Mouse (Mus musculus) MEL (cell line): ENCODE results near the gene Zfp462. TPM values are rescaled to one million over a fixed set of nuclear protein-coding genes. Genes with fewer than 3 reads are reported as not detected.

ENCODE experiments used
- DNase-seq: peaks from one replicate; pipeline ENCODE4 v3.0.0; 2011; ENCODE audit warnings: low read depth, low spot score
- H3K27ac ChIP-seq: 2 replicates; pipeline ENCODE4 v1.5.1; 2012; ENCODE audit warnings: low read depth, mild to moderate bottlenecking, control low read depth, low read length, moderate library complexity; ENCODE audit not compliant: control insufficient read depth
- H3K27me3 ChIP-seq, 2 experiments: fragments of 150-350 bp in 1 of 2; sonication (generic) in 1 of 2; 2 replicates each; pipeline ENCODE4 v1.6.1; 2012; ENCODE audit warnings: low read length in 2 of 2, mild to moderate bottlenecking in 2 of 2, improper control_type of control experiment in 1 of 2, moderate library complexity in 1 of 2; ENCODE audit not compliant: insufficient read depth in 2 of 2, control insufficient read depth in 1 of 2
- H3K36me3 ChIP-seq, 2 experiments: 2 replicates each; pipeline ENCODE4 v1.6.1; 2012 to 2014; ENCODE audit warnings: low read length in 2 of 2, improper control_type of control experiment in 1 of 2, inconsistent platforms in 1 of 2, mild to moderate bottlenecking in 1 of 2; ENCODE audit not compliant: insufficient read depth in 2 of 2, control insufficient read depth in 1 of 2
- H3K4me1 ChIP-seq, 2 experiments: fragments of 150-350 bp in 1 of 2; sonication (generic) in 1 of 2; 2 replicates each; pipeline ENCODE4 v1.6.1; 2012; ENCODE audit warnings: low read length in 2 of 2, improper control_type of control experiment in 1 of 2, mild to moderate bottlenecking in 1 of 2; ENCODE audit not compliant: insufficient read depth in 2 of 2, control insufficient read depth in 1 of 2
- H3K4me3 ChIP-seq, 2 experiments: fragments of 150-350 bp in 1 of 2; sonication (generic) in 1 of 2; 2 replicates each; pipeline ENCODE4 v1.5.1; 2012; ENCODE audit warnings: low read depth in 2 of 2, low read length in 2 of 2, mild to moderate bottlenecking in 2 of 2, moderate library complexity in 2 of 2, control low read depth in 1 of 2, improper control_type of control experiment in 1 of 2; ENCODE audit not compliant: control insufficient read depth in 1 of 2, insufficient read depth in 1 of 2
- H3K79me2 ChIP-seq: 2 replicates; pipeline ENCODE4 v1.6.1; 2012; ENCODE audit warnings: mild to moderate bottlenecking, low read length, moderate library complexity; ENCODE audit not compliant: control insufficient read depth, poor library complexity, insufficient read depth
- H3K9ac ChIP-seq: 2 replicates; pipeline ENCODE4 v1.6.1; 2012; ENCODE audit warnings: low read depth, mild to moderate bottlenecking, control low read depth, low read length, moderate library complexity; ENCODE audit not compliant: control insufficient read depth, poor library complexity, severe bottlenecking
- H3K9me3 ChIP-seq: fragments of 150-350 bp; sonication (generic); replicated peaks from 2 replicates; pipeline ENCODE4 v1.6.1; 2012; ENCODE audit warnings: mild to moderate bottlenecking, low read length, improper control_type of control experiment, moderate library complexity; ENCODE audit not compliant: insufficient read depth
- BHLHE40 ChIP-seq: IDR thresholded peaks from 2 replicates; pipeline ENCODE4 v1.6.1; 2012; ENCODE audit warnings: low read depth, mild to moderate bottlenecking, inconsistent platforms, low read length, improper control_type of control experiment, borderline replicate concordance
- CHD1 ChIP-seq: IDR thresholded peaks from 2 replicates; pipeline ENCODE4 v1.6.1; 2012; ENCODE audit warnings: low read depth, mild to moderate bottlenecking, inconsistent platforms, low read length, improper control_type of control experiment
- CTCF ChIP-seq, 3 experiments: IDR thresholded peaks in 2 of 3; conservative IDR thresholded peaks in 1 of 3; 2 replicates each; pipeline ENCODE4 v1.5.1; 2011 to 2012; ENCODE audit warnings: low read length in 3 of 3, low read depth in 2 of 3, mild to moderate bottlenecking in 2 of 3, improper control_type of control experiment in 1 of 3, inconsistent platforms in 1 of 3, mixed read lengths in 1 of 3, moderate library complexity in 1 of 3; ENCODE audit not compliant: control insufficient read depth in 1 of 3, insufficient read depth in 1 of 3, poor library complexity in 1 of 3, severe bottlenecking in 1 of 3
- E2F4 ChIP-seq: IDR thresholded peaks from 2 replicates; pipeline ENCODE4 v1.6.1; 2011; ENCODE audit warnings: low read depth, low read length, improper control_type of control experiment, borderline replicate concordance
- ETS1 ChIP-seq: IDR thresholded peaks from 2 replicates; pipeline ENCODE4 v1.6.1; 2012; ENCODE audit warnings: low read depth, mild to moderate bottlenecking, inconsistent platforms, low read length, improper control_type of control experiment, moderate library complexity
- GABPA ChIP-seq: IDR thresholded peaks from 2 replicates; pipeline ENCODE4 v1.6.1; 2012; ENCODE audit warnings: low read depth, mild to moderate bottlenecking, inconsistent platforms, low read length, improper control_type of control experiment, moderate library complexity
- GATA1 ChIP-seq: IDR thresholded peaks from 2 replicates; pipeline ENCODE4 v1.6.1; 2011; ENCODE audit warnings: low read depth, low read length, improper control_type of control experiment
- HCFC1 ChIP-seq: IDR thresholded peaks from 2 replicates; pipeline ENCODE4 v1.6.1; 2012; ENCODE audit warnings: low read depth, mild to moderate bottlenecking, inconsistent platforms, low read length, improper control_type of control experiment, moderate library complexity
- JUND ChIP-seq: IDR thresholded peaks from 2 replicates; pipeline ENCODE4 v1.6.1; 2011; ENCODE audit warnings: low read depth, mild to moderate bottlenecking, improper control_type of control experiment, low read length
- KAT2A ChIP-seq: conservative IDR thresholded peaks from 2 replicates; pipeline ENCODE4 v1.6.1; 2012; ENCODE audit warnings: low read depth, low read length, improper control_type of control experiment, inconsistent platforms
- MAZ ChIP-seq: IDR thresholded peaks from 2 replicates; pipeline ENCODE4 v1.6.1; 2012; ENCODE audit warnings: low read depth, mild to moderate bottlenecking, inconsistent platforms, low read length, improper control_type of control experiment
- MXI1 ChIP-seq: IDR thresholded peaks from 2 replicates; pipeline ENCODE4 v1.6.1; 2011; ENCODE audit warnings: mild to moderate bottlenecking, low read depth, low read length, improper control_type of control experiment
- MYB ChIP-seq: IDR thresholded peaks from 2 replicates; pipeline ENCODE4 v1.6.1; 2011; ENCODE audit warnings: mild to moderate bottlenecking, low read depth, low read length, improper control_type of control experiment
- MYC ChIP-seq: IDR thresholded peaks from 2 replicates; pipeline ENCODE4 v1.6.1; 2011; ENCODE audit warnings: low read depth, mild to moderate bottlenecking, low read length, improper control_type of control experiment, moderate library complexity
- NELFE ChIP-seq: IDR thresholded peaks from 2 replicates; pipeline ENCODE4 v1.6.1; 2011; ENCODE audit warnings: low read depth, low read length, improper control_type of control experiment
- POLR2A ChIP-seq, 2 experiments: IDR thresholded peaks; 2 replicates each; pipeline ENCODE4 v1.6.1; 2011 to 2012; ENCODE audit warnings: low read length in 2 of 2, mild to moderate bottlenecking in 2 of 2, control low read depth in 1 of 2, improper control_type of control experiment in 1 of 2, low read depth in 1 of 2, moderate library complexity in 1 of 2; ENCODE audit not compliant: control insufficient read depth in 1 of 2, insufficient read depth in 1 of 2, poor library complexity in 1 of 2
- RCOR1 ChIP-seq: IDR thresholded peaks from 2 replicates; pipeline ENCODE4 v1.6.1; 2012; ENCODE audit warnings: low read depth, mild to moderate bottlenecking, inconsistent platforms, low read length, improper control_type of control experiment
- SIN3A ChIP-seq: IDR thresholded peaks from 2 replicates; pipeline ENCODE4 v1.6.1; 2012; ENCODE audit warnings: low read length, improper control_type of control experiment, inconsistent platforms
- SMC3 ChIP-seq: IDR thresholded peaks from 2 replicates; pipeline ENCODE4 v1.6.1; 2011; ENCODE audit warnings: low read depth, low read length, improper control_type of control experiment
- TAL1 ChIP-seq: IDR thresholded peaks from 2 replicates; pipeline ENCODE4 v1.6.1; 2012; ENCODE audit warnings: mild to moderate bottlenecking, inconsistent platforms, low read length, moderate library complexity, mixed read lengths
- UBTF ChIP-seq: IDR thresholded peaks from 2 replicates; pipeline ENCODE4 v1.6.1; 2012; ENCODE audit warnings: low read depth, mild to moderate bottlenecking, inconsistent platforms, low read length, improper control_type of control experiment, moderate library complexity, borderline replicate concordance; ENCODE audit not compliant: insufficient read depth
- USF1 ChIP-seq: IDR thresholded peaks from 2 replicates; pipeline ENCODE4 v1.6.1; 2014; ENCODE audit warnings: low read depth, mild to moderate bottlenecking, inconsistent platforms, low read length, improper control_type of control experiment, moderate library complexity
- ZC3H11A ChIP-seq: IDR thresholded peaks from 2 replicates; pipeline ENCODE4 v1.6.1; 2012; ENCODE audit warnings: low read depth, mild to moderate bottlenecking, inconsistent platforms, low read length, improper control_type of control experiment
- ZKSCAN1 ChIP-seq: IDR thresholded peaks from 2 replicates; pipeline ENCODE4 v1.6.1; 2012; ENCODE audit warnings: low read depth, mild to moderate bottlenecking, inconsistent platforms, low read length, improper control_type of control experiment, moderate library complexity
- ZMIZ1 ChIP-seq: IDR thresholded peaks from 2 replicates; pipeline ENCODE4 v1.6.1; 2012; ENCODE audit warnings: low read depth, mild to moderate bottlenecking, inconsistent platforms, low read length, improper control_type of control experiment, moderate library complexity
- polyA plus RNA-seq, 2 experiments: library from polyadenylated mRNA; stranded (reverse) in 1 of 2; unstranded in 1 of 2; fragments of >175 nt in 1 of 2; fragments of >200 nt in 1 of 2; gene quantifications; 2 replicates each; pipeline versions ENCODE4 v1.2.1 to v1.2.4; 2012; ENCODE audit warnings: low replicate concordance in 2 of 2, low read depth in 1 of 2; ENCODE audit not compliant: insufficient read length in 2 of 2, insufficient read depth in 1 of 2, missing spikeins in 1 of 2
- total RNA-seq: library from RNA; depleted of rRNA; stranded (reverse); fragments of 300-350 nt; gene quantifications from 2 replicates; pipeline ENCODE4 v1.2.3, GENCODE M21; 2012

The Zfp462 gene
- total and polyA plus RNA-seq, 3 experiments, result not detected

DNA sequence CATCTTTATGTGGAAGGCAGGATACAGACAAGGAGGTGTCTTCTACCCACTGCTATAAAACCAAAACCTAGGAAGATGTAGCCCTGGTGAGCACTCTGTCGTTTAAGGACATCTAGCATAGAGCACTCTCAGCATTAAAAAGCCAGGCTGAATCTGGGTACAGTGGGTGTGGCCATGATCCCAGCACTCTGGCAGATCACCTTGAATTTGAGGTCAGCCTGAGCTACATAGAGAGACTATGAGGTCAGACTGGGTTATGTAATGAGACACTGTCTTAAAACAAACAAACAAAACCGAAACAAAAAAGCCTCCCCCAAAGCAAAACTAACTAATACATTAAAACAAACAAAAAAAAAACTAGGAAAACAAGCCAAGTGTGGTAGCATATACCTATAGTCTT, 176.3 kb downstream of the Zfp462 start:
- DNase-seq, result no peak
- Histone ChIP-seq H3K27me3 (no peaks in the 10 kb centered on the region), H3K4me1 (peaks cover 0 to 6% of the 10 kb centered on the region in 2 experiments; a peak in 2 of 4 replicates), H3K27ac (no peak overlapping the region), H3K36me3 (no peaks in the 10 kb centered on the region), H3K9me3 (no peaks in the 10 kb centered on the region), H3K79me2 (no peaks in the 10 kb centered on the region), H3K4me3 (no peak overlapping the region), H3K9ac (no peak overlapping the region)
- TF ChIP-seq GABPA, result no peak
- TF ChIP-seq SIN3A, result no peak
- no peak for TF ChIP-seq POLR2A (IDR thresholded peaks at IDR 0.05; ENCODE audit: control insufficient read depth in 1 of 2, insufficient read depth in 1 of 2, low read depth in 1 of 2, low read length in 2 of 2, poor library complexity in 1 of 2)
- no peak for TF ChIP-seq HCFC1
- no peak for TF ChIP-seq USF1
- TF ChIP-seq MYB, result no peak
- no peak for TF ChIP-seq SMC3
- no peak for TF ChIP-seq BHLHE40
- no peak for TF ChIP-seq ZC3H11A
- TF ChIP-seq E2F4, result no peak
- no peak for TF ChIP-seq MXI1
- no peak for TF ChIP-seq MYC
- TF ChIP-seq JUND, result no peak
- no peak for TF ChIP-seq TAL1
- TF ChIP-seq RCOR1, result no peak
- no peak for TF ChIP-seq MAZ
- no peak for TF ChIP-seq ZMIZ1
- no peak for TF ChIP-seq CHD1
- no peak for TF ChIP-seq KAT2A

DNA sequence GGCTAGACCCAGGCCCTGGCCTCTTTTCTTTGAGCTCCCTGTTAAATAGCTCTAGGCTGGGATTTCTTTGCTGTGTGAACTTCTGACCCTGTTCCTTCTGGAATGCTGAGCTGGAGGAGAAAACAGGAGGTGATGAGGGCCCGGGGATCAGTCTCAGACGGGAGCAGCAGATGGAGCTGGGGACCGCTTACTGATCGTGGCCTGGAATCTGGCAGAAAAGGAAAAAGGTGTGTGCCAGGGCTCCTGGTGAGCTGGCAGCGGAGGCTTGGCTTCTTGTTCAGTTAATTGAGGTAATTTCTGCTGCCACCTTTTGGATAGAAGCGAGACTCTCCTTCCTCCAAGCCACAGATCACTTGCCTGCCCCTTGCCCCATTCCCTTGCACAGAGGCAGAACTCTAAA, 177.1 kb downstream of the Zfp462 start:
- Histone ChIP-seq H3K4me1 (peaks cover 0 to 6% of the 10 kb centered on the region in 2 experiments; a peak in 2 of 4 replicates), H3K4me3 (no peak overlapping the region)

More for the DNA sequence above, 177.1 kb downstream of the Zfp462 start:
- no peak for DNase-seq
- H3K36me3 ChIP-seq, result no peaks in the 10 kb centered on the region
- no peaks in the 10 kb centered on the region for H3K27me3 ChIP-seq
- H3K79me2 ChIP-seq, result no peaks in the 10 kb centered on the region
- TF ChIP-seq UBTF (no peak), KAT2A (no peak), MYB (no peak), GATA1 (no peak), GABPA (no peak), ETS1 (no peak), SIN3A (no peak), HCFC1 (no peak), JUND (no peak), NELFE (no peak), ZKSCAN1 (no peak), E2F4 (no peak), CTCF (IDR thresholded peaks at IDR 0.05 in 2 of 3, conservative IDR thresholded peaks at IDR 0.05 in 1 of 3; ENCODE audit: control insufficient read depth in 1 of 3, insufficient read depth in 1 of 3, low read depth in 2 of 3, low read length in 3 of 3, poor library complexity in 1 of 3, severe bottlenecking in 1 of 3) (no peak), MXI1 (no peak)
- H3K9ac ChIP-seq, result no peak overlapping the region
- no peaks in the 10 kb centered on the region for H3K9me3 ChIP-seq
- H3K27ac ChIP-seq, result no peak overlapping the region
